Comparison of ENCODE assay signal across 8 mouse cellular contexts in the genomic region with DNA sequence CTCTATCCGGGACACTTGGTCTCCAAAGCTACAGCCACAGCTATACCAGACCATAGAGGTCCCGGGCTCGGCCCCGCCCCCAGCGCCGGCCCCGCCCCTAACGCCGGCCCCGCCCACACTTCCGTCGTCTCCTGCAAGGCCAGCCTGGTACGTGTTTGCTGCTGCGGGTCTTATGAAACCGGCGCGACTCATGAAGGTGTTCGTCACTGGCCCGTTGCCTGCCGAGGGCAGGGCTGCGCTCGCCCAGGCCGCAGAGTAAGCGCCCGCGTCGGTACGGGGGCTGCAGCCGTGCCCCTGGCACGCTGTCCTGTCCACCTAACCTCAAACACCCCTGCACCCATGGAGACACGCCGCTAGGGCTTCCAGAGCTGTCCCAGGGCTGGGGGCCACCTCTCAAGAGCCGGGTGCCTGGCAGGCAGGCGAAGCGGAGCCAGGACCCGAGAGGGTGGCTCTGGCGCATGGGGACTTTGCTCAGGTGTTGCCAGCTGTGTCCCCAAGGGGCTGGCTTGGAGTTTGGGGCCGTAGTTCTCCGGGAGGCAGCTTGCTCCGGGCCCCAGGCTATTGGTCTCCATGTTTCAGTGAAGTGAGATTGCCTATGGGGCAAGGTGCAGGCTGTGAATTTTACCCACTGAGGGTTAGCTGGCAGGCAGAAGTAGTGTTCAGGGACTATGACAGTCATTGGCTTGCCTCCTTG. TPM values are rescaled to one million over a fixed set of nuclear protein-coding genes. Genes with fewer than 3 reads are reported as not detected.
DNase-seq lines count a peak whose midpoint lies in the region; ATAC-seq lines count a peak whose summit lies in the region.

A gene (plus strand): TSS at position 116 of the 694 bp plus-strand sequence.

- H3K27ac ChIP-seq in embryonic facial prominence, embryonic 15.5 days (replicated peaks): peak within 1 kb of the TSS; percentile 82
- H3K27ac ChIP-seq in kidney, embryonic 14.5 days (ENCODE audit: low read depth, low read length): peak within 1 kb of the TSS; percentile 68
- H3K27ac ChIP-seq in limb, embryonic 15.5 days: peak within 1 kb of the TSS; percentile 87

- H3K27me3 ChIP-seq in embryonic facial prominence, embryonic 15.5 days: no peaks in the 10 kb centered on the region
- H3K27me3 ChIP-seq in kidney, embryonic 14.5 days (ENCODE audit: control insufficient read depth, insufficient read depth, low read length): no peaks in the 10 kb centered on the region
- H3K27me3 ChIP-seq in limb, embryonic 15.5 days: no peaks in the 10 kb centered on the region

- peak within 1 kb of the TSS; percentile 92 for H3K4me2 ChIP-seq in embryonic facial prominence, embryonic 15.5 days (replicated peaks)
- peak within 1 kb of the TSS; percentile 93 for H3K4me2 ChIP-seq in kidney, embryonic 14.5 days (replicated peaks; ENCODE audit: low read depth, low read length)
- H3K4me2 ChIP-seq in limb, embryonic 15.5 days: peak within 1 kb of the TSS; percentile 83

- peaks cover 16% of the 10 kb centered on the region for H3K36me3 ChIP-seq in embryonic facial prominence, embryonic 15.5 days
- H3K36me3 ChIP-seq in kidney, embryonic 14.5 days (ENCODE audit: control insufficient read depth, insufficient read depth, low read length): peaks cover 14% of the 10 kb centered on the region; the same call in 1 of the 2 replicates
- peaks cover 25% of the 10 kb centered on the region; the same call in 1 of the 2 replicates for H3K36me3 ChIP-seq in limb, embryonic 15.5 days

- ATAC-seq in embryonic facial prominence, embryonic 15.5 days (ENCODE audit: insufficient number of reproducible peaks, low FRiP score, low TSS enrichment, low read depth): peak; percentile 89
- ATAC-seq in kidney, embryonic 14.5 days (ENCODE audit: low FRiP score, low TSS enrichment): peak; percentile 93
- peak; percentile 85 for ATAC-seq in limb, embryonic 15.5 days (ENCODE audit: insufficient number of reproducible peaks, low FRiP score, low TSS enrichment, low read depth)

- peak; percentile 86 for DNase-seq in 3T3-L1 (ENCODE audit: low read depth, low spot score)
- peak; percentile 82 to 83 for DNase-seq in adrenal gland, postnatal 4 days (ENCODE audit: low spot score in 2 of 2)
- DNase-seq in heart, adult 9 months (ENCODE audit: low spot score in 2 of 2): peak; percentile 79 to 82
- DNase-seq in monocyte, adult 2 months (ENCODE audit: low read depth in 1 of 2, low spot score in 2 of 2): peak; percentile 33 to 57
- peak; percentile 81 to 82 for DNase-seq in spleen, postnatal 36 days (ENCODE audit: low spot score in 2 of 2)

- H3K4me1 ChIP-seq in embryonic facial prominence, embryonic 15.5 days: peaks cover 26% of the 10 kb centered on the region
- peaks cover 6% of the 10 kb centered on the region; the same call in 1 of the 2 replicates for H3K4me1 ChIP-seq in kidney, embryonic 14.5 days (ENCODE audit: control insufficient read depth, insufficient read depth, low read length)
- H3K4me1 ChIP-seq in limb, embryonic 15.5 days: peaks cover 29% of the 10 kb centered on the region

- H3K9ac ChIP-seq in embryonic facial prominence, embryonic 15.5 days: peak within 1 kb of the TSS; percentile 66
- H3K9ac ChIP-seq in kidney, embryonic 14.5 days (ENCODE audit: low read depth, low read length): peak within 1 kb of the TSS; percentile 85
- H3K9ac ChIP-seq in limb, embryonic 15.5 days: peak within 1 kb of the TSS; percentile 63

- WGBS in embryonic facial prominence, embryonic 15.5 days: 0% methylated on average over 40 of the region's 40 CpGs
- WGBS in kidney, embryonic 14.5 days: under 1% methylated on average over 40 of the region's 40 CpGs
- under 1% methylated on average over 40 of the region's 40 CpGs for WGBS in limb, embryonic 15.5 days

- no peaks in the 10 kb centered on the region for H3K9me3 ChIP-seq in embryonic facial prominence, embryonic 15.5 days (replicated peaks)
- H3K9me3 ChIP-seq in kidney, embryonic 14.5 days (ENCODE audit: control insufficient read depth, low read length): no peaks in the 10 kb centered on the region
- H3K9me3 ChIP-seq in limb, embryonic 15.5 days: no peaks in the 10 kb centered on the region

- peak within 1 kb of the TSS; percentile 72 for H3K4me3 ChIP-seq in embryonic facial prominence, embryonic 15.5 days (replicated peaks)
- peak within 1 kb of the TSS; percentile 81 for H3K4me3 ChIP-seq in kidney, embryonic 14.5 days (ENCODE audit: low read length)
- peak within 1 kb of the TSS; percentile 78 for H3K4me3 ChIP-seq in limb, embryonic 15.5 days

RNA-seq across cellular contexts. Expression of the gene that starts here (rescaled TPM):
- total RNA-seq in adrenal gland, postnatal 4 days (2021): 100 to 1,000 TPM; 153 to 162 TPM
- 55.1 and 59.0 TPM in 2 replicates for polyA plus RNA-seq in embryonic facial prominence, embryonic 15.5 days (2015; fragmentation: Nextera tagmentation; extraction: Ambion mirVana)
- 60.2 and 65.4 TPM in 2 replicates for polyA plus RNA-seq in kidney, embryonic 14.5 days (2014; fragmentation: Nextera tagmentation; extraction: Ambion mirVana)
- polyA plus RNA-seq in limb, embryonic 15.5 days (2015; fragmentation: Nextera tagmentation; extraction: Ambion mirVana): 62.2 and 65.4 TPM in 2 replicates

Comparison
In these comparisons a context has a peak if more than half of its experiments do, and no peak if none do; other contexts are left out.
1. Peak in every context shown above with its lines: DNase-seq, ATAC-seq, H3K4me3 ChIP-seq and H3K27ac ChIP-seq.